Mouse (Mus musculus) small intestine, adult 2 months (tissue): ENCODE measurements around the gene Itga5.

ENCODE experiments used
- CTCF ChIP-seq: fragments of 200-500 bp; IDR thresholded peaks from 2 replicates; pipeline ENCODE4 v1.5.1; 2012; ENCODE audit warnings: low read depth, mild to moderate bottlenecking, control low read depth, inconsistent platforms, low read length, moderate library complexity, mixed read lengths; ENCODE audit not compliant: insufficient replicate concordance, insufficient read length; ENCODE audit errors: extremely low read depth
- POLR2A ChIP-seq: fragments of 200-500 bp; IDR thresholded peaks from 2 replicates; pipeline ENCODE4 v1.6.1; 2012; ENCODE audit warnings: low read depth, mild to moderate bottlenecking, control low read depth, inconsistent platforms, low read length, moderate library complexity

- TF ChIP-seq CTCF (no peak), POLR2A (no peak)
These were observed 66.0 kb downstream of the Itga5 start for GRCm38 (mm10) chr15:103300560-103300959.
